Mouse (Mus musculus): ENCODE measurements around the gene Zmym6.
A peak's percentile ranks its signal among the peaks of the same experiment; 100 is the strongest.

Gene Zmym6

DNA sequence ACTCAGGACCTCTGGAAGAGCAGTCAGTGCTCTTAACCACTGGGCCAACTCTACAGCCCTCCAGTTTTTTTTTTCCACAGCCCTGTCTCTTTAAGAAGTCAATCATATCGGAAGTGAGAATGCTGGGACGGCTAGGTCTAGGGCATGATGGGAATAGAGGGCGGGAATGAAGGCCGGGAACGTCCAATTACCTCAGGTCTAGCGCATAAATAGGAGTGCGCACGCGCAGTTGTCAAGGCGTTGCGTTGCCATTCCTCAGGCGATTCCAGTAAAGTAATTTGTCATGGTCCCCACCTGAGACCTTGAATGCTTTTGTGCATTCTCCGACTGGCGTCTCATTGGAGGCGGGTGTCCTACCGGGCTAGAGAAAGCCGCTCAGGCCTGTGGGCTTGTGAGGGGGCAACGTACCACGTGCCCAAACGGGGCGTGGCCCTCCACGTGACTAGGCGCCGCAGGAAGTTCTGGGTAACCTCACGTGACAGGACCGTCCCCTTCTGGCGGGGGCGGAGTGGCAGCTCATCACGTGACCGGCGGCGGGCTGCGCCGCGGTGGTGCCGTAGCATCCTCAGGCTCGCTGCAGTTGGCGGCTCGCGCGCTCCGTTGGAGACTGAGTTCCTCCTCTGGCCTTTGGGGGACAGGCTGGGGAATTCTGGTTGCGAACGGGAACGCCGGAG is at the start of gene Zmym6:
Gene Zmym6, plus strand, starts transcription at position 509 of the 674 bp plus-strand sequence.
- Histone ChIP-seq H3K36me3 (ENCODE audit: control insufficient read depth, insufficient read depth, low read length, poor library complexity, severe bottlenecking) (no peaks in the 10 kb centered on the region), H3K27me3 (ENCODE audit: control insufficient read depth, insufficient read depth, low read length, poor library complexity, severe bottlenecking) (peaks cover 2% of the 10 kb centered on the region; the same call in 1 of the 2 replicates)
- peak; percentile 97 for DNase-seq (ENCODE audit: low read depth, low spot score)

DNA sequence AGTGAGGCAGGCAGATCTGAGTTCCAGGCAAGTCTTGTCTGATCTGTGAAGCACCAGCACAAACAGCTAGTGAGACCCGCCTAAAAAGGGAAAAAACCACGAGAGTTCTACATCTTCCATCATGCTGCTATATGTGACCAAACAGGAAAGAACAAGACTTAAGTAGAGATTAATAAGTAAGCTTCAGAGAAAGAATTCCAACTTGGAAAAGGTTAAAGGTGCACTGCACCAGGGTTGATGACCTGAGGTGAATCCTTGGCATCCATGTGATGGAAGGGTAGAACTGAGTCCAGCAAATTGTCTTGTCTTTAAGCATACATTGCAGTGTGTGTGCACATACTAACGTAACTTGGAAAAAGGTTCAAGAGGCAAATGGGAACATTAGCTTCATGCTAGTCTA is 40.0 kb upstream of the Zmym6 start:
- Histone ChIP-seq H3K36me3 (ENCODE audit: control insufficient read depth, insufficient read depth, low read length, poor library complexity, severe bottlenecking) (peaks cover 25% of the 10 kb centered on the region), H3K27me3 (ENCODE audit: control insufficient read depth, insufficient read depth, low read length, poor library complexity, severe bottlenecking) (no peaks in the 10 kb centered on the region)
- no peak for DNase-seq (ENCODE audit: low read depth, low spot score)

GRCm38 (mm10) chr4:127037908-127038827 is 39.0 kb upstream of the Zmym6 start:
- Histone ChIP-seq H3K27me3 (ENCODE audit: control insufficient read depth, insufficient read depth, low read length, poor library complexity, severe bottlenecking) (no peaks in the 10 kb centered on the region), H3K36me3 (ENCODE audit: control insufficient read depth, insufficient read depth, low read length, poor library complexity, severe bottlenecking) (peaks cover 22% of the 10 kb centered on the region)
- no peak for DNase-seq (ENCODE audit: low read depth, low spot score)

DNA sequence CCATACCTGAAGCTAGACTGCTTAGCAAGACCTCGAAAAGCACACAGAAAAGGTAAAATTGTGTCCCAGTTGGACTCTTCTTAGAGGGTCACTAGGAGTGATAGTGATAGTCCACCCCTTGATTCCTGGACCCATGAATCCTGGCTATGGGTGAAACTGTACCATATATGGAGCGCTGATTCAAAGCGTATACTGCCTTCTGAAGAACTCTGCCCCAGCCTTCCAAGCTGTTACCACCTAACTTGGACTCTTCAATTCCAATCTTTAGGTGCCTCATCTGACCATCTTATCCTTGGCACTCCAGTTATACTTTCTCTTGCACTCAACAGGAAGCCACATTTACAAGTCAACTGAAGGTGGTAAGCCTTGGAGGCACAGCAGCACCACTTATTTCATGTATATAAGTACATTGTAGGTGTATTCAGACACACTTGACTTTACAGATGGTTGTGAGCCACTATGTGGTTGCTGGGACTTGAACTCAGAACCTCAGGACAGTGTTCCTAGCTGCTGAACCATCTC is 38.3 kb upstream of the Zmym6 start:
- H3K27me3 ChIP-seq (ENCODE audit: control insufficient read depth, insufficient read depth, low read length, poor library complexity, severe bottlenecking), result no peaks in the 10 kb centered on the region
- DNase-seq (ENCODE audit: low read depth, low spot score), result no peak
- H3K36me3 ChIP-seq (ENCODE audit: control insufficient read depth, insufficient read depth, low read length, poor library complexity, severe bottlenecking), result peaks cover 22% of the 10 kb centered on the region

GRCm38 (mm10) chr4:127039871-127040483 is 37.2 kb upstream of the Zmym6 start:
- H3K27me3 ChIP-seq (ENCODE audit: control insufficient read depth, insufficient read depth, low read length, poor library complexity, severe bottlenecking), result no peaks in the 10 kb centered on the region
- DNase-seq (ENCODE audit: low read depth, low spot score), result peak; percentile 27
- peaks cover 22% of the 10 kb centered on the region for H3K36me3 ChIP-seq (ENCODE audit: control insufficient read depth, insufficient read depth, low read length, poor library complexity, severe bottlenecking)

DNA sequence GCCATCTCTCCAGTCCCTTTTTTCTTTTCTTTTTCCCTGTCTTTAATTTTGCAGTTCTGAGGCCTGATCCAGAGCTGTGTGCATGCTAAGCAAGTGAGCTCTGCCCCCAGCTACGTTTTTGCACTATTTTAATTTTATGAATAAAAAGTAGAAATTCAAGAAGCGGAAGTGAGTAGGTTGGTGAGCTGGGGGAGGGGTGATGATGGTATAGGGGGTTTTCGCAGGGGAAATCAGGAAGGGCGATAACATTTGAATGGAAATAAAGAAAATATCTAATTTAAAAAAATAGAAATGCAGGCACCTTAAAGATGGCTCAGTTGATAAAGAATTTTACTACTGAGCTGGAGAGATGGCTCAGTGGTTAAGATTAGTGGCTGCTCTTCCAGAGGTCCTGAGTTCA is 33.6 kb upstream of the Zmym6 start:
- Histone ChIP-seq H3K36me3 (ENCODE audit: control insufficient read depth, insufficient read depth, low read length, poor library complexity, severe bottlenecking) (peaks cover 10% of the 10 kb centered on the region; the same call in 1 of the 2 replicates), H3K27me3 (ENCODE audit: control insufficient read depth, insufficient read depth, low read length, poor library complexity, severe bottlenecking) (no peaks in the 10 kb centered on the region)
- peak; percentile 32 for DNase-seq (ENCODE audit: low read depth, low spot score)

DNA sequence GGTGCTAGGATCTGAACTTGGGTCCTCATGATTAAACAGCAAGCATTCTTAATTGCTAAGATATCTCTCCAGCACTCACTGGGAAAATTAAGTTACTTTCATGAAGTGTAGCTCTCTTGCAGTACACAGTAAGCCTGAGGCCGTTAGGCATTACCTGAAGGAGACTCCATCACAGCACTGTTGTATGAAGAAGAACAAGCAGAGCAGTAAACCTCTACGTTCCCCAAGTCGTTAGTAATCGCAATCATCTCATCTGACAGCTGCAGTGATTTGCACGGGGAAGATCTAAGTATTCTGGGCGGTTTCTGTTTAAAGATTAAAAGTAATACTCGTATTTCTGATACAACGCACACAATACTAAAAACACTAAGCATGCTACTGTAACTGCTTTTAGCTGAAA is 26.1 kb upstream of the Zmym6 start:
- no peak for DNase-seq (ENCODE audit: low read depth, low spot score)
- H3K27me3 ChIP-seq (ENCODE audit: control insufficient read depth, insufficient read depth, low read length, poor library complexity, severe bottlenecking), result no peaks in the 10 kb centered on the region
- H3K36me3 ChIP-seq (ENCODE audit: control insufficient read depth, insufficient read depth, low read length, poor library complexity, severe bottlenecking), result peaks cover 16% of the 10 kb centered on the region

DNA sequence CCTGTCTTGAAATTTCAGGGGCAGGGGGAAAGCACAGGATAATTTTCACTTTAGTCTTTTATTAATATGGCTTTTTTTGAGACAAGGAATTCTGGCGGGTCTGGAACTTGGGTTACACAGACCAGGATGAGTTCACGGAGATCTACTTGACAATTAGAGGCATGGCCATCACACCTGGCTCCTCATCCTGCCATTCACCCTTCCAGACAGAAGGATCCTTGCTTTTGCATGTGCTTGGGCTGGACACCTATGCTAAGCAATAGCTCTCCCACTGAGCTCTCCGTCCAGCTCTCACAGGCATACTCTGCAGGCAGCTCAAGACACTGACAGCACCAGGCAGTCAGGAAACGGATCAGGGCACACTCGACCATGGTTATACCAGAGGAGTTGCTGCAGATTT is 24.1 kb upstream of the Zmym6 start:
- Histone ChIP-seq H3K36me3 (ENCODE audit: control insufficient read depth, insufficient read depth, low read length, poor library complexity, severe bottlenecking) (peaks cover 16% of the 10 kb centered on the region), H3K27me3 (ENCODE audit: control insufficient read depth, insufficient read depth, low read length, poor library complexity, severe bottlenecking) (no peaks in the 10 kb centered on the region)
- no peak for DNase-seq (ENCODE audit: low read depth, low spot score)

GRCm38 (mm10) chr4:127054522-127055198 is 22.5 kb upstream of the Zmym6 start:
- Histone ChIP-seq H3K36me3 (ENCODE audit: control insufficient read depth, insufficient read depth, low read length, poor library complexity, severe bottlenecking) (peaks cover 9% of the 10 kb centered on the region), H3K27me3 (ENCODE audit: control insufficient read depth, insufficient read depth, low read length, poor library complexity, severe bottlenecking) (no peaks in the 10 kb centered on the region)
- peak; percentile 32 for DNase-seq (ENCODE audit: low read depth, low spot score)

- H3K27me3 ChIP-seq (ENCODE audit: control insufficient read depth, insufficient read depth, low read length, poor library complexity, severe bottlenecking), result no peaks in the 10 kb centered on the region
Measured at GRCm38 (mm10) chr4:127060585-127061290, 16.4 kb upstream of the Zmym6 start, which contains the start of gene Zmym1. Gene Zmym1, minus strand, starts transcription at chr4:127061152.

DNA sequence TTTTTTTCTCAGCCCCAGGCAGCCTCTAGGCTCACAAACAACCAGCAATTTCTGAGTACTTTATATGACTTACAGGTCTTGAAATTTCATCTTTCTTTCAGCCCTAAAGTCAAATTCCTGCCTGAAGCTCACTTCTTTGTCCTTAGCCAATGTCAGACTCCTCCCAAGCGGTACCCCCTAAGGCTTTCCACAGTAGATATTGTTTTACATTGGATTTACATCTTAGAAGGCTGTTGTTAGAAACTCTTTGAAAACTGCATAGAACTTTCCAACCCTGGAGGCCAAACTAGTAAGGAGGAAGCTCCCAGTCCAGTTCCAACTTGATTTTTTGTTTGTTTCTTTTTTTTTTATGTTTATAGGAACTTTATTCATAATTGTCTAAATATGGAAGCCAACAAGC is 13.1 kb upstream of the Zmym6 start:
- Histone ChIP-seq H3K27me3 (ENCODE audit: control insufficient read depth, insufficient read depth, low read length, poor library complexity, severe bottlenecking) (no peaks in the 10 kb centered on the region), H3K36me3 (ENCODE audit: control insufficient read depth, insufficient read depth, low read length, poor library complexity, severe bottlenecking) (no peaks in the 10 kb centered on the region)
- no peak for DNase-seq (ENCODE audit: low read depth, low spot score)

More at GRCm38 (mm10) chr4:127060585-127061290, 16.4 kb upstream of the Zmym6 start, which contains the start of gene Zmym1:
- H3K36me3 ChIP-seq (ENCODE audit: control insufficient read depth, insufficient read depth, low read length, poor library complexity, severe bottlenecking), result 0 out of 2 replicates have a peak, but pooled peaks cover 3% of the 10 kb centered on the region
- DNase-seq (ENCODE audit: low read depth, low spot score), result peak; percentile 93

DNA sequence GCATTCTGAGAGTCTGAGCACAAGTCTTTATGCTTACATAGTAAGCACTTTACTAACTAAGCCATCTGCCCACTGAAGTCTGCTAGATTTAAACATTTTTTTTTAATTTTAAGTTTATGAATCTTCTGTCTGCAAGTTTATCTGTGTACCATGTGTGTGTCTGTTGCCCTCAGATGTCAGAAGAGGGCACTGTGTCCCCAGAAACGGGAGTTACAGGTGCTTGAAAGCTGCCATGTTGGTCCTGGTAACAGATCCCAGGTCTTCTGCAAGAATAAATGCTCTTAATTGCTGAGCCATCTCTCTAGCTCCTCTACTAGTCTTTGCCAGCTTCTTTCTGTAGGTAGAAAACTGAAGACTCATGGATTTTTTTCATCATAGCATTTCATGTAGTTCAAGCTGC is 2.3 kb upstream of the Zmym6 start:
- H3K36me3 ChIP-seq (ENCODE audit: control insufficient read depth, insufficient read depth, low read length, poor library complexity, severe bottlenecking), result no peaks in the 10 kb centered on the region
- H3K27me3 ChIP-seq (ENCODE audit: control insufficient read depth, insufficient read depth, low read length, poor library complexity, severe bottlenecking), result peaks cover 2% of the 10 kb centered on the region; the same call in 1 of the 2 replicates
- DNase-seq (ENCODE audit: low read depth, low spot score), result peak; percentile 25

DNA sequence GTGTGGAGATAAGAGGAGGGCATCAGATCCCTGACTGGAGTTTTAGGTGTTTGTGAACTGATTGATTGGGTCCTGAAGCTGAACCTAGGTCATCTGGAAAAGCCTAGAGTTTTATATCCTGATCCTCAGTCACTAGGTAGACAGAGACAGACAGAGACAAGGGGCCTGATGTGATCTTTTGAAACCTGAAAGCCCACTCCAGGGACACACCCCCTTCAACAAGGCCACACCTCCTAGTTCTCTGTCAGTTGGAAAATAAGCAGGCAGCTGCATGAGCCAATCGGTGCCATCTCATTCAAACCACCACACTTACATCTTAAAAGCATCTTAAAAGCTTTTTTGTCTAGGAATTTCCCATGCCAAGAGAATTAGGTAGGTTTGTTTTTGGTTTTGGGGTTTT is 3.6 kb downstream of the Zmym6 start:
- H3K36me3 ChIP-seq (ENCODE audit: control insufficient read depth, insufficient read depth, low read length, poor library complexity, severe bottlenecking), result no peaks in the 10 kb centered on the region
- H3K27me3 ChIP-seq (ENCODE audit: control insufficient read depth, insufficient read depth, low read length, poor library complexity, severe bottlenecking), result peaks cover 2% of the 10 kb centered on the region; the same call in 1 of the 2 replicates
- no peak for DNase-seq (ENCODE audit: low read depth, low spot score)
